Mouse (Mus musculus) MEL (cell line): ENCODE measurements around the gene Aco2. TPM values are rescaled to one million over a fixed set of nuclear protein-coding genes. Genes with fewer than 3 reads are reported as not detected.
A peak's percentile ranks its signal among the peaks of the same experiment; 100 is the strongest.

ENCODE experiments used
- DNase-seq: peaks from one replicate; pipeline ENCODE4 v3.0.0; 2011; ENCODE audit warnings: low read depth, low spot score
- H3K27ac ChIP-seq: 2 replicates; pipeline ENCODE4 v1.5.1; 2012; ENCODE audit warnings: low read depth, mild to moderate bottlenecking, control low read depth, low read length, moderate library complexity; ENCODE audit not compliant: control insufficient read depth
- H3K27me3 ChIP-seq, 2 experiments: fragments of 150-350 bp in 1 of 2; sonication (generic) in 1 of 2; 2 replicates each; pipeline ENCODE4 v1.6.1; 2012; ENCODE audit warnings: low read length in 2 of 2, mild to moderate bottlenecking in 2 of 2, improper control_type of control experiment in 1 of 2, moderate library complexity in 1 of 2; ENCODE audit not compliant: insufficient read depth in 2 of 2, control insufficient read depth in 1 of 2
- H3K36me3 ChIP-seq, 2 experiments: 2 replicates each; pipeline ENCODE4 v1.6.1; 2012 to 2014; ENCODE audit warnings: low read length in 2 of 2, improper control_type of control experiment in 1 of 2, inconsistent platforms in 1 of 2, mild to moderate bottlenecking in 1 of 2; ENCODE audit not compliant: insufficient read depth in 2 of 2, control insufficient read depth in 1 of 2
- H3K4me1 ChIP-seq, 2 experiments: fragments of 150-350 bp in 1 of 2; sonication (generic) in 1 of 2; 2 replicates each; pipeline ENCODE4 v1.6.1; 2012; ENCODE audit warnings: low read length in 2 of 2, improper control_type of control experiment in 1 of 2, mild to moderate bottlenecking in 1 of 2; ENCODE audit not compliant: insufficient read depth in 2 of 2, control insufficient read depth in 1 of 2
- H3K4me3 ChIP-seq, 2 experiments: fragments of 150-350 bp in 1 of 2; sonication (generic) in 1 of 2; 2 replicates each; pipeline ENCODE4 v1.5.1; 2012; ENCODE audit warnings: low read depth in 2 of 2, low read length in 2 of 2, mild to moderate bottlenecking in 2 of 2, moderate library complexity in 2 of 2, control low read depth in 1 of 2, improper control_type of control experiment in 1 of 2; ENCODE audit not compliant: control insufficient read depth in 1 of 2, insufficient read depth in 1 of 2
- H3K79me2 ChIP-seq: 2 replicates; pipeline ENCODE4 v1.6.1; 2012; ENCODE audit warnings: mild to moderate bottlenecking, low read length, moderate library complexity; ENCODE audit not compliant: control insufficient read depth, poor library complexity, insufficient read depth
- H3K9ac ChIP-seq: 2 replicates; pipeline ENCODE4 v1.6.1; 2012; ENCODE audit warnings: low read depth, mild to moderate bottlenecking, control low read depth, low read length, moderate library complexity; ENCODE audit not compliant: control insufficient read depth, poor library complexity, severe bottlenecking
- H3K9me3 ChIP-seq: fragments of 150-350 bp; sonication (generic); replicated peaks from 2 replicates; pipeline ENCODE4 v1.6.1; 2012; ENCODE audit warnings: mild to moderate bottlenecking, low read length, improper control_type of control experiment, moderate library complexity; ENCODE audit not compliant: insufficient read depth
- CHD1 ChIP-seq: IDR thresholded peaks from 2 replicates; pipeline ENCODE4 v1.6.1; 2012; ENCODE audit warnings: low read depth, mild to moderate bottlenecking, inconsistent platforms, low read length, improper control_type of control experiment
- CHD2 ChIP-seq: IDR thresholded peaks from 2 replicates; pipeline ENCODE4 v1.6.1; 2011; ENCODE audit warnings: low read length, improper control_type of control experiment
- CTCF ChIP-seq, 3 experiments: IDR thresholded peaks in 2 of 3; conservative IDR thresholded peaks in 1 of 3; 2 replicates each; pipeline ENCODE4 v1.5.1; 2011 to 2012; ENCODE audit warnings: low read length in 3 of 3, low read depth in 2 of 3, mild to moderate bottlenecking in 2 of 3, improper control_type of control experiment in 1 of 3, inconsistent platforms in 1 of 3, mixed read lengths in 1 of 3, moderate library complexity in 1 of 3; ENCODE audit not compliant: control insufficient read depth in 1 of 3, insufficient read depth in 1 of 3, poor library complexity in 1 of 3, severe bottlenecking in 1 of 3
- E2F4 ChIP-seq: IDR thresholded peaks from 2 replicates; pipeline ENCODE4 v1.6.1; 2011; ENCODE audit warnings: low read depth, low read length, improper control_type of control experiment, borderline replicate concordance
- ELF1 ChIP-seq: IDR thresholded peaks from 2 replicates; pipeline ENCODE4 v1.6.1; 2014; ENCODE audit warnings: low read depth, mild to moderate bottlenecking, inconsistent platforms, low read length, improper control_type of control experiment, moderate library complexity
- EP300 ChIP-seq, 2 experiments: IDR thresholded peaks; 2 replicates each; pipeline ENCODE4 v1.6.1; 2011; ENCODE audit warnings: improper control_type of control experiment in 2 of 2, low read length in 2 of 2, low read depth in 1 of 2, mild to moderate bottlenecking in 1 of 2
- GATA1 ChIP-seq: IDR thresholded peaks from 2 replicates; pipeline ENCODE4 v1.6.1; 2011; ENCODE audit warnings: low read depth, low read length, improper control_type of control experiment
- HCFC1 ChIP-seq: IDR thresholded peaks from 2 replicates; pipeline ENCODE4 v1.6.1; 2012; ENCODE audit warnings: low read depth, mild to moderate bottlenecking, inconsistent platforms, low read length, improper control_type of control experiment, moderate library complexity
- MAFK ChIP-seq: IDR thresholded peaks from 2 replicates; pipeline ENCODE4 v1.6.1; 2011; ENCODE audit warnings: low read depth, mild to moderate bottlenecking, low read length, improper control_type of control experiment, borderline replicate concordance
- MAX ChIP-seq: IDR thresholded peaks from 2 replicates; pipeline ENCODE4 v1.6.1; 2011; ENCODE audit warnings: low read length, improper control_type of control experiment
- MAZ ChIP-seq: IDR thresholded peaks from 2 replicates; pipeline ENCODE4 v1.6.1; 2012; ENCODE audit warnings: low read depth, mild to moderate bottlenecking, inconsistent platforms, low read length, improper control_type of control experiment
- MXI1 ChIP-seq: IDR thresholded peaks from 2 replicates; pipeline ENCODE4 v1.6.1; 2011; ENCODE audit warnings: mild to moderate bottlenecking, low read depth, low read length, improper control_type of control experiment
- MYB ChIP-seq: IDR thresholded peaks from 2 replicates; pipeline ENCODE4 v1.6.1; 2011; ENCODE audit warnings: mild to moderate bottlenecking, low read depth, low read length, improper control_type of control experiment
- MYC ChIP-seq: IDR thresholded peaks from 2 replicates; pipeline ENCODE4 v1.6.1; 2011; ENCODE audit warnings: low read depth, mild to moderate bottlenecking, low read length, improper control_type of control experiment, moderate library complexity
- POLR2A ChIP-seq, 2 experiments: IDR thresholded peaks; 2 replicates each; pipeline ENCODE4 v1.6.1; 2011 to 2012; ENCODE audit warnings: low read length in 2 of 2, mild to moderate bottlenecking in 2 of 2, control low read depth in 1 of 2, improper control_type of control experiment in 1 of 2, low read depth in 1 of 2, moderate library complexity in 1 of 2; ENCODE audit not compliant: control insufficient read depth in 1 of 2, insufficient read depth in 1 of 2, poor library complexity in 1 of 2
- POLR2AphosphoS2 ChIP-seq: IDR thresholded peaks from 2 replicates; pipeline ENCODE4 v1.6.1; 2011; ENCODE audit warnings: low read length, improper control_type of control experiment
- RAD21 ChIP-seq: IDR thresholded peaks from 2 replicates; pipeline ENCODE4 v1.6.1; 2011; ENCODE audit warnings: mild to moderate bottlenecking, low read depth, low read length, improper control_type of control experiment
- SIN3A ChIP-seq: IDR thresholded peaks from 2 replicates; pipeline ENCODE4 v1.6.1; 2012; ENCODE audit warnings: low read length, improper control_type of control experiment, inconsistent platforms
- SMC3 ChIP-seq: IDR thresholded peaks from 2 replicates; pipeline ENCODE4 v1.6.1; 2011; ENCODE audit warnings: low read depth, low read length, improper control_type of control experiment
- TAL1 ChIP-seq: IDR thresholded peaks from 2 replicates; pipeline ENCODE4 v1.6.1; 2012; ENCODE audit warnings: mild to moderate bottlenecking, inconsistent platforms, low read length, moderate library complexity, mixed read lengths
- TBP ChIP-seq: IDR thresholded peaks from 2 replicates; pipeline ENCODE4 v1.8.0; 2011; ENCODE audit warnings: low read depth, low read length, improper control_type of control experiment
- TCF12 ChIP-seq: IDR thresholded peaks from 2 replicates; pipeline ENCODE4 v1.6.1; 2014; ENCODE audit warnings: low read depth, mild to moderate bottlenecking, inconsistent platforms, low read length, improper control_type of control experiment, moderate library complexity
- USF1 ChIP-seq: IDR thresholded peaks from 2 replicates; pipeline ENCODE4 v1.6.1; 2014; ENCODE audit warnings: low read depth, mild to moderate bottlenecking, inconsistent platforms, low read length, improper control_type of control experiment, moderate library complexity
- USF2 ChIP-seq, 2 experiments: IDR thresholded peaks; 2 replicates each; pipeline ENCODE4 v1.6.1; 2011 to 2012; ENCODE audit warnings: improper control_type of control experiment in 2 of 2, low read length in 2 of 2, borderline replicate concordance in 1 of 2, inconsistent platforms in 1 of 2, low read depth in 1 of 2, mild to moderate bottlenecking in 1 of 2; ENCODE audit not compliant: insufficient read depth in 1 of 2
- ZC3H11A ChIP-seq: IDR thresholded peaks from 2 replicates; pipeline ENCODE4 v1.6.1; 2012; ENCODE audit warnings: low read depth, mild to moderate bottlenecking, inconsistent platforms, low read length, improper control_type of control experiment
- ZKSCAN1 ChIP-seq: IDR thresholded peaks from 2 replicates; pipeline ENCODE4 v1.6.1; 2012; ENCODE audit warnings: low read depth, mild to moderate bottlenecking, inconsistent platforms, low read length, improper control_type of control experiment, moderate library complexity
- polyA plus RNA-seq, 2 experiments: library from polyadenylated mRNA; stranded (reverse) in 1 of 2; unstranded in 1 of 2; fragments of >175 nt in 1 of 2; fragments of >200 nt in 1 of 2; gene quantifications; 2 replicates each; pipeline versions ENCODE4 v1.2.1 to v1.2.4; 2012; ENCODE audit warnings: low replicate concordance in 2 of 2, low read depth in 1 of 2; ENCODE audit not compliant: insufficient read length in 2 of 2, insufficient read depth in 1 of 2, missing spikeins in 1 of 2
- total RNA-seq: library from RNA; depleted of rRNA; stranded (reverse); fragments of 300-350 nt; gene quantifications from 2 replicates; pipeline ENCODE4 v1.2.3, GENCODE M21; 2012

Aco2 gene
- total and polyA plus RNA-seq, 3 experiments: 248 to 1,242 (median 447) TPM

DNA sequence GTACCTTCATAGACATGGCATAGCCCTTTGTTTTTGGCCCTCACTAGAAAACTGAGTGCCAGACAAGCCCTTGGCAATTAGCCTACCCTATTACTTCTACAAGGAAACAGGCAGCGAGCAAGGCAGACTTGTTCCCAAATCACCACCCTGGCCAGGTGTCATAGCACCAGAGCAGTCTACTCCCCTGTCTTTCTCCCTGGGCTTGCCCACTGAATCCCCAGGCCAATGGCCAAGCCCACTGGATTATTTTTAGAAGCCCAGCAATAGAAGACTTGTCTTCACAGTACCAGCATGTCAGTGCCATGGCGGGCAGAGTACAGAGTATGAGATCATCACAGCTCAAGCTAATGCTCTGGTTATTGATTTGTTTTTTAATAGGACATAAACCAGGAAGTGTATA is 26.6 kb downstream of the Aco2 start (continued):
- TF ChIP-seq CHD1: no peak
- no peak for TF ChIP-seq TAL1
- TF ChIP-seq MXI1: no peak
- no peak for TF ChIP-seq EP300 (IDR thresholded peaks at IDR 0.05; ENCODE audit: low read depth in 1 of 2, low read length in 2 of 2)

DNA sequence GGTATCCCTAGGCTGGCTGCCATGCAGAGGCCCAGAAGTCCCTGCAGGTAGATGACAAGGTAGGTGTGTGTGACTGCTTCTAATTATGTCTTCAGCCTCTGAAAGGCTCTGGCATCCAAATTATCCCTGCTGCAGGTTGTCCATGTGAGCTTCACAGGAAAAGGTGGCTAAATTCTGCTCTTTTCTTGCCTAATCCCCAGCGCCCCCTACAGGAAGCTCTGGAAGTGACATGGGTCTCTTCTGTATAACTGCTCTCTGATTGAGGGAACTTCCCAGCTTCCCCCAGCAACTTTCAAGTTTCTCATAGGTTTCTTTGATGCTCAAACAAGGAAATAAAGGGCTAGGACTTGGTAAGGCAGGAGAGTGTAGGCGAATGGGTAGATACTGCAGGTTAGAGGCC is 32.8 kb downstream of the Aco2 start:
- Histone ChIP-seq H3K4me3 (no peak overlapping the region), H3K27ac (no peak overlapping the region), H3K9me3 (no peaks in the 10 kb centered on the region), H3K79me2 (no peaks in the 10 kb centered on the region), H3K36me3 (peaks cover 0 to 35% of the 10 kb centered on the region in 2 experiments; a peak in 2 of 4 replicates), H3K4me1 (no peaks in the 10 kb centered on the region), H3K9ac (no peak overlapping the region), H3K27me3 (no peaks in the 10 kb centered on the region)
- TF ChIP-seq MYB (no peak), POLR2A (IDR thresholded peaks at IDR 0.05; ENCODE audit: control insufficient read depth in 1 of 2, insufficient read depth in 1 of 2, low read depth in 1 of 2, low read length in 2 of 2, poor library complexity in 1 of 2) (no peak), MAX (no peak), MAZ (no peak), CHD2 (no peak), MYC (no peak), MXI1 (no peak), E2F4 (no peak), CTCF (IDR thresholded peaks at IDR 0.05 in 2 of 3, conservative IDR thresholded peaks at IDR 0.05 in 1 of 3; ENCODE audit: control insufficient read depth in 1 of 3, insufficient read depth in 1 of 3, low read depth in 2 of 3, low read length in 3 of 3, poor library complexity in 1 of 3, severe bottlenecking in 1 of 3) (peak; percentile 72 to 91 (median 84)), TCF12 (no peak), USF2 (IDR thresholded peaks at IDR 0.05; ENCODE audit: borderline replicate concordance in 1 of 2, insufficient read depth in 1 of 2, low read depth in 1 of 2, low read length in 2 of 2) (no peak), GATA1 (no peak), TBP (no peak), ZC3H11A (peak; percentile 61), ZKSCAN1 (no peak), POLR2AphosphoS2 (no peak), EP300 (IDR thresholded peaks at IDR 0.05; ENCODE audit: low read depth in 1 of 2, low read length in 2 of 2) (no peak), SMC3 (peak; percentile 71), USF1 (no peak), ELF1 (no peak), HCFC1 (no peak), RAD21 (peak; percentile 80), MAFK (no peak), SIN3A (no peak)
- peak; percentile 80 for DNase-seq
